Mouse (Mus musculus): ENCODE measurements around the gene Babam2. TPM values are rescaled to one million over a fixed set of nuclear protein-coding genes. Genes with fewer than 3 reads are reported as not detected.

The Babam2 gene
- polyA plus RNA-seq, 1 experiment: 52.8 TPM

GRCm38 (mm10) chr5:31765824-31766223 is 68.3 kb downstream of the Babam2 start:
- no peak overlapping the region for H3K27ac ChIP-seq (ENCODE audit: insufficient read depth, low read length)
- no peak overlapping the region for H3K4me3 ChIP-seq (ENCODE audit: insufficient read depth, low read length)
- TF ChIP-seq POLR2A (IDR thresholded peaks at IDR 0.05; ENCODE audit: extremely low read depth, insufficient read depth, low read length): no peak
- no peak for TF ChIP-seq CTCF (IDR thresholded peaks at IDR 0.05; ENCODE audit: extremely low read depth, insufficient read depth, low read length)
- H3K4me1 ChIP-seq (ENCODE audit: control insufficient read depth, insufficient read depth, low read length): peaks cover 2% of the 10 kb centered on the region

- TF ChIP-seq CTCF (IDR thresholded peaks at IDR 0.05; ENCODE audit: extremely low read depth, insufficient read depth, low read length): no peak
- TF ChIP-seq POLR2A (IDR thresholded peaks at IDR 0.05; ENCODE audit: extremely low read depth, insufficient read depth, low read length): no peak
Measured at GRCm38 (mm10) chr5:31766841-31767542, 69.5 kb downstream of the Babam2 start.

GRCm38 (mm10) chr5:31771486-31771885 is 74.0 kb downstream of the Babam2 start:
- Histone ChIP-seq H3K4me1 (ENCODE audit: control insufficient read depth, insufficient read depth, low read length) (peaks cover 2% of the 10 kb centered on the region), H3K4me3 (ENCODE audit: insufficient read depth, low read length) (no peak overlapping the region), H3K27ac (ENCODE audit: insufficient read depth, low read length) (no peak overlapping the region)
- TF ChIP-seq CTCF (IDR thresholded peaks at IDR 0.05; ENCODE audit: extremely low read depth, insufficient read depth, low read length): no peak
- TF ChIP-seq POLR2A (IDR thresholded peaks at IDR 0.05; ENCODE audit: extremely low read depth, insufficient read depth, low read length): no peak

More at GRCm38 (mm10) chr5:31766841-31767542, 69.5 kb downstream of the Babam2 start:
- Histone ChIP-seq H3K4me3 (ENCODE audit: insufficient read depth, low read length) (no peak overlapping the region), H3K4me1 (ENCODE audit: control insufficient read depth, insufficient read depth, low read length) (peaks cover 2% of the 10 kb centered on the region), H3K27ac (ENCODE audit: insufficient read depth, low read length) (no peak overlapping the region; the same call in 1 of the 2 replicates)

- H3K27ac ChIP-seq (ENCODE audit: insufficient read depth, low read length): no peak overlapping the region
- peaks cover 2% of the 10 kb centered on the region for H3K4me1 ChIP-seq (ENCODE audit: control insufficient read depth, insufficient read depth, low read length)
- no peak overlapping the region for H3K4me3 ChIP-seq (ENCODE audit: insufficient read depth, low read length)
- TF ChIP-seq POLR2A (IDR thresholded peaks at IDR 0.05; ENCODE audit: extremely low read depth, insufficient read depth, low read length) (no peak), CTCF (IDR thresholded peaks at IDR 0.05; ENCODE audit: extremely low read depth, insufficient read depth, low read length) (no peak)
Measured at GRCm38 (mm10) chr5:31771921-31772320, 74.4 kb downstream of the Babam2 start.

- no peak overlapping the region for H3K4me3 ChIP-seq (ENCODE audit: insufficient read depth, low read length)
- TF ChIP-seq CTCF (IDR thresholded peaks at IDR 0.05; ENCODE audit: extremely low read depth, insufficient read depth, low read length) (no peak), POLR2A (IDR thresholded peaks at IDR 0.05; ENCODE audit: extremely low read depth, insufficient read depth, low read length) (no peak)
- H3K4me1 ChIP-seq (ENCODE audit: control insufficient read depth, insufficient read depth, low read length): peaks cover 2% of the 10 kb centered on the region
- H3K27ac ChIP-seq (ENCODE audit: insufficient read depth, low read length): no peak overlapping the region
Measured at GRCm38 (mm10) chr5:31774976-31775375, 77.5 kb downstream of the Babam2 start.

- no peak overlapping the region for H3K27ac ChIP-seq (ENCODE audit: insufficient read depth, low read length)
- no peak overlapping the region for H3K4me3 ChIP-seq (ENCODE audit: insufficient read depth, low read length)
- peaks cover 2% of the 10 kb centered on the region for H3K4me1 ChIP-seq (ENCODE audit: control insufficient read depth, insufficient read depth, low read length)
- no peak for TF ChIP-seq CTCF (IDR thresholded peaks at IDR 0.05; ENCODE audit: extremely low read depth, insufficient read depth, low read length)
- no peak for TF ChIP-seq POLR2A (IDR thresholded peaks at IDR 0.05; ENCODE audit: extremely low read depth, insufficient read depth, low read length)
Measured at GRCm38 (mm10) chr5:31781624-31782023, 84.1 kb downstream of the Babam2 start.

GRCm38 (mm10) chr5:31787201-31787600 is 89.7 kb downstream of the Babam2 start:
- H3K27ac ChIP-seq (ENCODE audit: insufficient read depth, low read length): no peak overlapping the region
- H3K4me3 ChIP-seq (ENCODE audit: insufficient read depth, low read length): no peak overlapping the region
- H3K4me1 ChIP-seq (ENCODE audit: control insufficient read depth, insufficient read depth, low read length): peaks cover 4% of the 10 kb centered on the region
- TF ChIP-seq CTCF (IDR thresholded peaks at IDR 0.05; ENCODE audit: extremely low read depth, insufficient read depth, low read length) (no peak), POLR2A (IDR thresholded peaks at IDR 0.05; ENCODE audit: extremely low read depth, insufficient read depth, low read length) (no peak)

GRCm38 (mm10) chr5:31787622-31788021 is 90.1 kb downstream of the Babam2 start:
- no peak for TF ChIP-seq CTCF (IDR thresholded peaks at IDR 0.05; ENCODE audit: extremely low read depth, insufficient read depth, low read length)
- Histone ChIP-seq H3K4me3 (ENCODE audit: insufficient read depth, low read length) (no peak overlapping the region), H3K4me1 (ENCODE audit: control insufficient read depth, insufficient read depth, low read length) (peaks cover 4% of the 10 kb centered on the region), H3K27ac (ENCODE audit: insufficient read depth, low read length) (no peak overlapping the region)

GRCm38 (mm10) chr5:31792338-31792737 is 94.9 kb downstream of the Babam2 start:
- H3K4me3 ChIP-seq (ENCODE audit: insufficient read depth, low read length): no peak overlapping the region
- TF ChIP-seq CTCF (IDR thresholded peaks at IDR 0.05; ENCODE audit: extremely low read depth, insufficient read depth, low read length) (no peak), POLR2A (IDR thresholded peaks at IDR 0.05; ENCODE audit: extremely low read depth, insufficient read depth, low read length) (no peak)
- H3K27ac ChIP-seq (ENCODE audit: insufficient read depth, low read length): no peak overlapping the region

GRCm38 (mm10) chr5:31792863-31793262 is 95.4 kb downstream of the Babam2 start:
- TF ChIP-seq POLR2A (IDR thresholded peaks at IDR 0.05; ENCODE audit: extremely low read depth, insufficient read depth, low read length): no peak
- no peak for TF ChIP-seq CTCF (IDR thresholded peaks at IDR 0.05; ENCODE audit: extremely low read depth, insufficient read depth, low read length)
- Histone ChIP-seq H3K27ac (ENCODE audit: insufficient read depth, low read length) (no peak overlapping the region), H3K4me1 (ENCODE audit: control insufficient read depth, insufficient read depth, low read length) (no peaks in the 10 kb centered on the region), H3K4me3 (ENCODE audit: insufficient read depth, low read length) (no peak overlapping the region)

More at GRCm38 (mm10) chr5:31792338-31792737, 94.9 kb downstream of the Babam2 start:
- peaks cover 2% of the 10 kb centered on the region; the same call in 1 of the 2 replicates for H3K4me1 ChIP-seq (ENCODE audit: control insufficient read depth, insufficient read depth, low read length)
